Mouse (Mus musculus) liver, embryonic 14.5 days (tissue): ENCODE results near the gene Fanci. TPM values are rescaled to one million over a fixed set of nuclear protein-coding genes. Genes with fewer than 3 reads are reported as not detected.

Source experiments
- ATAC-seq: fragments of 200-750 bp; cut with Nextera tagmentation; 2 replicates; pipeline ENCODE4 v1.8.0; 2017; ENCODE audit warnings: moderate number of reproducible peaks, mild to moderate bottlenecking, moderate library complexity; ENCODE audit not compliant: insufficient read depth
- DNase-seq, 3 experiments: peaks; one replicate each; pipeline ENCODE4 v3.0.0-alpha.2; 2012 to 2013; ENCODE audit warnings: low read depth in 3 of 3, low spot score in 3 of 3
- H3K27ac ChIP-seq: fragments of 300-500 bp; sonication (generic); 2 replicates; pipeline ENCODE4 v1.5.1; 2014; ENCODE audit warnings: moderate library complexity, mild to moderate bottlenecking, control low read depth, inconsistent platforms
- H3K27me3 ChIP-seq: fragments of 300-500 bp; sonication (generic); 2 replicates; pipeline ENCODE4 v1.6.1; 2014; ENCODE audit warnings: mild to moderate bottlenecking, low read length, moderate library complexity; ENCODE audit not compliant: control insufficient read depth, insufficient read depth
- H3K36me3 ChIP-seq: fragments of 300-500 bp; sonication (generic); replicated peaks from 2 replicates; pipeline ENCODE4 v1.6.1; 2014; ENCODE audit warnings: low read depth; ENCODE audit not compliant: control insufficient read depth, insufficient read depth
- H3K4me1 ChIP-seq, 2 experiments: fragments of 200-500 bp in 1 of 2; fragments of 300-500 bp in 1 of 2; sonication (generic) in 1 of 2; replicated peaks; 2 replicates each; pipeline ENCODE4 v1.6.1; 2012 to 2014; ENCODE audit warnings: antibody characterized with exemption in 1 of 2, inconsistent platforms in 1 of 2, low read length in 1 of 2; ENCODE audit not compliant: control insufficient read depth in 2 of 2, insufficient read depth in 2 of 2
- H3K4me2 ChIP-seq: fragments of 300-500 bp; sonication (generic); 2 replicates; pipeline ENCODE4 v1.6.1; 2014; ENCODE audit warnings: low read depth, mild to moderate bottlenecking, control low read depth, moderate library complexity
- H3K4me3 ChIP-seq, 2 experiments: fragments of 200-500 bp in 1 of 2; fragments of 300-500 bp in 1 of 2; sonication (generic) in 1 of 2; 2 replicates each; pipeline ENCODE4 v1.5.1; 2012 to 2014; ENCODE audit warnings: low read depth in 2 of 2, low read length in 2 of 2, mild to moderate bottlenecking in 2 of 2, control low read depth in 1 of 2, inconsistent platforms in 1 of 2, moderate library complexity in 1 of 2; ENCODE audit not compliant: insufficient read depth in 1 of 2
- H3K9ac ChIP-seq: fragments of 300-500 bp; sonication (generic); replicated peaks from 2 replicates; pipeline ENCODE4 v1.6.1; 2014; ENCODE audit warnings: mild to moderate bottlenecking, control low read depth, moderate library complexity
- H3K9me3 ChIP-seq: fragments of 300-500 bp; sonication (generic); 2 replicates; pipeline ENCODE4 v1.6.1; 2016; ENCODE audit warnings: low read length, mixed read lengths; ENCODE audit not compliant: control insufficient read depth
- CTCF ChIP-seq: IDR thresholded peaks from 2 replicates; pipeline ENCODE4 v1.5.1; 2016; ENCODE audit warnings: antibody characterized with exemption, low read depth, control low read depth
- EP300 ChIP-seq: IDR thresholded peaks from 2 replicates; pipeline ENCODE4 v1.6.1; 2016; ENCODE audit warnings: antibody characterized with exemption, low read depth
- WGBS: fragments of 180-500 bp; shearing (Covaris S2); extraction: QIAGEN DNeasy Blood & Tissue Kit; methylation state at CpG from one replicate; pipeline ENCODE4 v1.1.7; 2014; ENCODE audit not compliant: insufficient replicate concordance; 5-methylcytosine and 5-hydroxymethylcytosine counted together
- polyA plus RNA-seq, 2 experiments: library from polyadenylated mRNA; depleted of rRNA in 1 of 2; stranded (reverse) in 1 of 2; unstranded in 1 of 2; fragments of >200 nt; fragmentation: Nextera tagmentation in 1 of 2; extraction: Ambion mirVana in 1 of 2; gene quantifications; 2 replicates each; pipeline versions ENCODE4 v1.2.1 to v1.2.3; 2012 to 2014

Fanci gene
- polyA plus RNA-seq, 2 experiments, result 6.7 to 10.0 TPM

DNA sequence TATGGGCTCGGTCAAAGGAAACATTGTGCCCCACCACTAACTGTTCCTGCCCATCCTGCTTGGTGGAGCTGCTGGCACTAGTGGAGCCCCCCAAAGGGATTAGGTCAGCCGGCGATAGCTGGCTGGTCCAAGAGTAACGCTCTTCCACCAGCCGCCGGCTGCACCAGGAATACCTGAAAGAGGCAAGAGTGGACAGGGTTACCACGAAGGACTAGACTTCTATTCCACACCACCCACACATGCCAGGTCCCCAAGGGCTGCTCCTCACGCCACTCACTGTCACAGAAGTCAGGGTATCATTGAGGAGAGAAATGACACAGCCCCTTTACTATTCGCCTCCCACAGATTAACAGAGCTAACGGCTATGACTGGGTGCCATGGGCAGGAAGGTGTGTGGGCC is 70.0 kb downstream of the Fanci start:
- Histone ChIP-seq H3K36me3 (peaks cover 52% of the 10 kb centered on the region), H3K27ac (no peak overlapping the region), H3K9ac (no peak overlapping the region), H3K4me1 (peaks cover 0 to 4% of the 10 kb centered on the region in 2 experiments; a peak in 3 of 4 replicates), H3K4me3 (no peak overlapping the region), H3K27me3 (no peaks in the 10 kb centered on the region; the same call in 1 of the 2 replicates), H3K9me3 (no peaks in the 10 kb centered on the region), H3K4me2 (no peak overlapping the region)
- WGBS, result 86% methylated on average over 10 of the region's 10 CpGs
- no peak for ATAC-seq
- no peak for DNase-seq
- TF ChIP-seq EP300 (no peak), CTCF (no peak)

DNA sequence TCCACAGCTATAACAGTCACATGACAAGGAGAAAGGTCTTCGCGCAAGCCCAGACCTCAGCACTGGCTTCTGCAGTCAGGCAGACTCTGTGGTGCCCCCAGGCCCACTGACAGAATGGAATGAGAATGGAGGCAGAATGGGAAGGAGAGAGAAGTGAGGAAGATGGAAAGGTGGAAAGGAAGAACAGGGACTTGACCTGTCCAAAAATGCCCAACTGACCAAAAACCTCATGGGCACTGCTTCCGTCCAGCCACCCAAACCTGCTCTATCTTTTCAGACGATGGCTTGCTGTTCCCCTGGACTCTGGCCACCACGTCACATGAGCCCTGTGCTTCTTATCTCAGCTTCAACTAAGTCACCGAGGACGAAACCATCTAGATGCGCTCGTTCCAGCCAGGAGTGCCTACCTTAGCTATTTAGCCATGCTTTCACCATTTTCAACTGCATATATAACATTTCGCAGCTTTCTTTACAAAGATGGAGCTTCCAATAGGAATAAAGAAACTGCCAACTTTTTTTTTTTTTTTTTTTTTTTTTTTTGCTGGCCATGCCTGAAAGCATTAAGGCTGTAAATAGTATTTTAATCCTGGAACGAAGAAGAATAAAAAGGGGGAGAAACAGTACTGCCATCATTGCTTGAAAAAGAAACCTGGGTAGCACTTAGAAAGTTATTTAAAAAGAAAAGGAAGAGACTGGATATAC is 71.8 kb downstream of the Fanci start:
- ATAC-seq (no peak), DNase-seq (no peak)
- H3K4me2 ChIP-seq, result no peak overlapping the region
- no peak for TF ChIP-seq CTCF
- TF ChIP-seq EP300, result no peak
- no peak overlapping the region for H3K4me3 ChIP-seq
- H3K9me3 ChIP-seq, result no peaks in the 10 kb centered on the region
- no peak overlapping the region for H3K9ac ChIP-seq
- H3K27ac ChIP-seq, result no peak overlapping the region
- WGBS, result 65% methylated on average over 11 of the region's 11 CpGs
- H3K27me3 ChIP-seq, result peaks cover 3% of the 10 kb centered on the region; the same call in 1 of the 2 replicates
- H3K36me3 ChIP-seq, result peaks cover 37% of the 10 kb centered on the region
- peaks cover 6 to 15% of the 10 kb centered on the region in 2 experiments for H3K4me1 ChIP-seq

DNA sequence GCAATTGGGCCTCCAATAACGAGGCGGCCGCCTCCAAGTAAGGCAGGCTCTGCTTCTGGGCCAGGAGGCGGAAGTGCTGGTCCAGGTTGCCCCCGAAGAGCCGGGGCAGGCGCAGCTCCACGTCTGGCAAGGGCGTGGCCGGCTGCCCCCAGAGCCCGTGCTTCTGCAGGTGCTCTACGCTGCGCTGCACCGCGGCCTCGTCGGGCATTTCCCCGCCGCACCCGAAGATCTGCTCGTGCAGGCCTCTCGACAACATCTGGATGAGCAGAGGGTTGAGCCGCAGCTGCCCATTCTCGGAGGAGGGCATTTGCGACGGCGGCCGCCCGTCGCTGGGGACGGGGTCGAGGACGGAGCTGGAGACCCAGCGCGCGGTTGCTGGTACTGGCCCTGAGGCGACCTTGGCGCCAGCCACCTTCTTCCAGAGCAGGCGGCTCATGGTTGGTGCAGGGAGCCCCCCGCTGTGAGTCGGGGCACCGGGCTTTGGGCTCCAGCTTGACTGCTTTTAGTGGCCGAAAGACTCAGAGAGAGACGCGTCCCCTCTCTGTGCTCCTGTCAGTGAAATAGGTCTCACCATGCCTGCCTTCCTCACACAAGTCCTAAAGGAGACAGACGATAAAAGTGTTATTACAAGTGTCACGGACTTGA is 73.2 kb downstream of the Fanci start:
- H3K4me2 ChIP-seq, result peak overlapping the region; percentile 98
- H3K9ac ChIP-seq, result peak overlapping the region; percentile 86
- WGBS, result 11% methylated on average over 47 of the region's 47 CpGs
- peaks cover 12 to 22% of the 10 kb centered on the region in 2 experiments for H3K4me1 ChIP-seq
- peaks cover 3% of the 10 kb centered on the region; the same call in 1 of the 2 replicates for H3K27me3 ChIP-seq
- no peak overlapping the region for H3K27ac ChIP-seq
- H3K4me3 ChIP-seq, result peak overlapping the region; percentile 83 to 91
- DNase-seq (peak in 1 of 3 experiments; percentile 14), ATAC-seq (no peak)
- TF ChIP-seq CTCF (no peak), EP300 (no peak)
- H3K9me3 ChIP-seq, result no peaks in the 10 kb centered on the region
- H3K36me3 ChIP-seq, result peaks cover 23% of the 10 kb centered on the region

DNA sequence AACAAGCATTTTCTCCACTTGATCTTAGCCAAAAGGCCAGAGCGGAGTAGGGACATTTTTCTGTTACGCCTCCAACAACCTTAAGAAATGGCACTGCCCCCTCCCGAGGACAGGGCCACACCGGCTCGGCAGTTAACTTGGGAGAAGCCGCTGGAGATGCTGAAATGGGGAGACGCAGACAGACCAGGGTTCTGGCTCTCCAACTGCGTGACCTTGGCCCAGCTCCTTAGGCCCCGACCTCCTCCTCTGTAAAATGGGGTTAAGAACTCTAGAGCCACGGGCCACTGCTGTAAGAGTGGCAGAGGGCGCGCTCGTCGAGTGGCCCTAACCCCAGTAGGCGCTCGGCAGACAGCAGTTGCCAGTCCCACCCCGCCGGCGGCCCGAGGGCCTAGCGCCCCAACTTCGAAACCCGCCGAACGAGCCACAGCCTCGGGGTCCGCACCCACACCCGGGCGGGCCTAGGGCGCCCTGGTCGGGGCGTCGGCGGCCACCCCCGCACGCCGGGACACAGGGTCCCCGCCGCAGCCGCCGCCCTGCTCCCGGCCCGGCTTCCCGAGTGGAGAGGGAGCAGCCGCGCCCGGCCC is 73.8 kb downstream of the Fanci start:
- TF ChIP-seq CTCF (peak; percentile 25; the same call in 1 of the 2 replicates), EP300 (no peak)
- ATAC-seq (peak; percentile 52), DNase-seq (peak in 2 of 3 experiments; percentile 17 to 33)
- Histone ChIP-seq H3K4me2 (peak overlapping the region; percentile 98), H3K36me3 (peaks cover 17% of the 10 kb centered on the region), H3K4me3 (peak overlapping the region; percentile 83 to 91), H3K9ac (peak overlapping the region; percentile 86), H3K9me3 (no peaks in the 10 kb centered on the region), H3K4me1 (peaks cover 12 to 22% of the 10 kb centered on the region in 2 experiments), H3K27me3 (peaks cover 3% of the 10 kb centered on the region; the same call in 1 of the 2 replicates), H3K27ac (peak overlapping the region; percentile 34; the same call in 1 of the 2 replicates)
- WGBS, result under 1% methylated on average over 47 of the region's 47 CpGs
